Mouse (Mus musculus) CH12.LX (cell line): Measurements from ENCODE around the gene Tmem115. TPM values are rescaled to one million over a fixed set of nuclear protein-coding genes. Genes with fewer than 3 reads are reported as not detected.

Source experiments
- DNase-seq: peaks from one replicate; pipeline ENCODE4 v3.0.0-alpha.2; 2013; ENCODE audit errors: extremely low read depth
- H3K27ac ChIP-seq: 2 replicates; pipeline ENCODE4 v1.5.1; 2012; ENCODE audit warnings: low read depth, mild to moderate bottlenecking, control low read depth, moderate library complexity; ENCODE audit not compliant: insufficient read depth
- H3K27me3 ChIP-seq: replicated peaks from 2 replicates; pipeline ENCODE3; 2012; ENCODE audit warnings: inconsistent platforms
- H3K36me3 ChIP-seq, 2 experiments: replicated peaks in 1 of 2; 2 replicates each; pipeline versions ENCODE3 to v1.6.1; 2012; ENCODE audit warnings: inconsistent platforms in 1 of 2, low read length in 1 of 2, mild to moderate bottlenecking in 1 of 2, mixed read lengths in 1 of 2, moderate library complexity in 1 of 2; ENCODE audit not compliant: control insufficient read depth in 1 of 2, insufficient read depth in 1 of 2
- H3K4me1 ChIP-seq, 2 experiments: 2 replicates each; pipeline ENCODE4 v1.6.1; 2012; ENCODE audit warnings: inconsistent platforms in 1 of 2, moderate library complexity in 1 of 2; ENCODE audit not compliant: insufficient read depth in 2 of 2, control insufficient read depth in 1 of 2
- H3K4me2 ChIP-seq: 2 replicates; pipeline ENCODE4 v1.6.1; 2012; ENCODE audit warnings: low read depth, mild to moderate bottlenecking, control low read depth; ENCODE audit not compliant: poor library complexity, insufficient read depth, severe bottlenecking
- H3K4me3 ChIP-seq, 3 experiments: fragments of 150-350 bp in 1 of 3; sonication (generic) in 1 of 3; replicated peaks in 1 of 3; 2 replicates each; pipeline versions ENCODE3 to v1.5.1; 2011 to 2012; ENCODE audit warnings: low read depth in 2 of 3, low read length in 2 of 3, mild to moderate bottlenecking in 2 of 3, moderate library complexity in 2 of 3, control low read depth in 1 of 3, improper control_type of control experiment in 1 of 3, inconsistent platforms in 1 of 3, mixed read lengths in 1 of 3; ENCODE audit not compliant: poor library complexity in 1 of 3
- H3K79me2 ChIP-seq: replicated peaks from 2 replicates; pipeline ENCODE4 v1.6.1; 2012; ENCODE audit warnings: mild to moderate bottlenecking, moderate library complexity; ENCODE audit not compliant: control insufficient read depth, poor library complexity, insufficient read depth, severe bottlenecking; ENCODE audit errors: extremely low read depth
- H3K9ac ChIP-seq: 2 replicates; pipeline ENCODE4 v1.6.1; 2012; ENCODE audit warnings: low read depth, mild to moderate bottlenecking, control low read depth, moderate library complexity; ENCODE audit not compliant: insufficient read depth
- H3K9me3 ChIP-seq: replicated peaks from 2 replicates; pipeline ENCODE3; 2012; ENCODE audit warnings: low read length, inconsistent platforms, mixed read lengths
- CHD2 ChIP-seq: IDR thresholded peaks from 2 replicates; pipeline ENCODE4 v1.6.1; 2011; ENCODE audit warnings: low read length, improper control_type of control experiment
- CTCF ChIP-seq, 2 experiments: IDR thresholded peaks in 1 of 2; conservative IDR thresholded peaks in 1 of 2; 2 replicates each; pipeline ENCODE4 v1.5.1; 2011 to 2012; ENCODE audit warnings: low read depth in 2 of 2, low read length in 2 of 2, improper control_type of control experiment in 1 of 2, inconsistent platforms in 1 of 2, mild to moderate bottlenecking in 1 of 2, moderate library complexity in 1 of 2
- E2F4 ChIP-seq: IDR thresholded peaks from 2 replicates; pipeline ENCODE4 v1.6.1; 2011; ENCODE audit warnings: low read depth, low read length, improper control_type of control experiment; ENCODE audit not compliant: insufficient replicate concordance
- ELF1 ChIP-seq: IDR thresholded peaks from 2 replicates; pipeline ENCODE4 v1.6.1; 2014; ENCODE audit warnings: low read depth, mild to moderate bottlenecking, inconsistent platforms, low read length, improper control_type of control experiment
- HCFC1 ChIP-seq: IDR thresholded peaks from 2 replicates; pipeline ENCODE4 v1.6.1; 2012; ENCODE audit warnings: low read depth, mild to moderate bottlenecking, inconsistent platforms, low read length, improper control_type of control experiment
- JUN ChIP-seq: IDR thresholded peaks from 2 replicates; pipeline ENCODE4 v1.6.1; 2011; ENCODE audit warnings: low read depth, mild to moderate bottlenecking, low read length, improper control_type of control experiment, moderate library complexity; ENCODE audit not compliant: insufficient read depth
- KAT2A ChIP-seq: IDR thresholded peaks from 2 replicates; pipeline ENCODE4 v1.6.1; 2012; ENCODE audit warnings: low read length, improper control_type of control experiment, inconsistent platforms; ENCODE audit not compliant: insufficient replicate concordance
- MAZ ChIP-seq: IDR thresholded peaks from 2 replicates; pipeline ENCODE4 v1.6.1; 2012; ENCODE audit warnings: low read depth, mild to moderate bottlenecking, inconsistent platforms, low read length, improper control_type of control experiment, moderate library complexity
- MEF2A ChIP-seq: IDR thresholded peaks from 2 replicates; pipeline ENCODE4 v1.6.1; 2014; ENCODE audit warnings: low read depth, mild to moderate bottlenecking, inconsistent platforms, low read length, improper control_type of control experiment, borderline replicate concordance
- MXI1 ChIP-seq: IDR thresholded peaks from 2 replicates; pipeline ENCODE4 v1.6.1; 2011; ENCODE audit warnings: mild to moderate bottlenecking, low read depth, low read length, improper control_type of control experiment
- MYC ChIP-seq: IDR thresholded peaks from 2 replicates; pipeline ENCODE4 v1.6.1; 2011; ENCODE audit warnings: low read depth, mild to moderate bottlenecking, improper control_type of control experiment, low read length
- NELFE ChIP-seq: IDR thresholded peaks from 2 replicates; pipeline ENCODE4 v1.6.1; 2011; ENCODE audit warnings: low read depth, low read length, improper control_type of control experiment
- NRF1 ChIP-seq: IDR thresholded peaks from 2 replicates; pipeline ENCODE4 v1.6.1; 2014; ENCODE audit warnings: low read depth, mild to moderate bottlenecking, inconsistent platforms, low read length, improper control_type of control experiment, moderate library complexity
- POLR2A ChIP-seq: IDR thresholded peaks from 2 replicates; pipeline ENCODE4 v1.6.1; 2011; ENCODE audit warnings: low read depth, mild to moderate bottlenecking, improper control_type of control experiment, low read length
- POLR2AphosphoS2 ChIP-seq: IDR thresholded peaks from 2 replicates; pipeline ENCODE4 v1.6.1; 2011; ENCODE audit warnings: low read depth, low read length, improper control_type of control experiment
- RCOR1 ChIP-seq: conservative IDR thresholded peaks from 2 replicates; pipeline ENCODE4 v1.6.1; 2012; ENCODE audit warnings: low read depth, mild to moderate bottlenecking, inconsistent platforms, low read length, improper control_type of control experiment
- SMC3 ChIP-seq: IDR thresholded peaks from 2 replicates; pipeline ENCODE4 v1.6.1; 2011; ENCODE audit warnings: low read depth, low read length, improper control_type of control experiment
- TBP ChIP-seq: conservative IDR thresholded peaks from 2 replicates; pipeline ENCODE4 v1.6.1; 2011; ENCODE audit warnings: low read depth, low read length, improper control_type of control experiment
- UBTF ChIP-seq: IDR thresholded peaks from 2 replicates; pipeline ENCODE4 v1.6.1; 2012; ENCODE audit warnings: low read depth, mild to moderate bottlenecking, inconsistent platforms, low read length, improper control_type of control experiment, moderate library complexity
- USF1 ChIP-seq: IDR thresholded peaks from 2 replicates; pipeline ENCODE4 v1.6.1; 2014; ENCODE audit warnings: low read depth, mild to moderate bottlenecking, inconsistent platforms, low read length, improper control_type of control experiment
- ZKSCAN1 ChIP-seq: IDR thresholded peaks from 2 replicates; pipeline ENCODE4 v1.6.1; 2012; ENCODE audit warnings: low read depth, inconsistent platforms, low read length, improper control_type of control experiment, borderline replicate concordance
- ZNF384 ChIP-seq: IDR thresholded peaks from 2 replicates; pipeline ENCODE4 v1.6.1; 2012; ENCODE audit warnings: low read depth, low read length, improper control_type of control experiment, inconsistent platforms
- dilution Hi-C: fragments of 300-500 bp; cut with MboI; formaldehyde crosslinking; loops from 2 replicates; pipeline ENCODE4 v1.14.3; 2020; ENCODE audit warnings: low sequenced_read_pairs; ENCODE audit not compliant: extremely low pct_unique_long_range_greater_than_20kb, extremely low pct_ligation_motif_present
- in situ Hi-C: fragments of 300-500 bp; cut with MboI; formaldehyde crosslinking; loops from 3 replicates; pipeline ENCODE4 v1.14.3; 2019; ENCODE audit warnings: low sequenced_read_pairs, low pct_ligation_motif_present, low pct_unique_long_range_greater_than_20kb, mixed read lengths
- polyA plus RNA-seq: library from polyadenylated mRNA; unstranded; fragments of >175 nt; gene quantifications from 2 replicates; pipeline ENCODE4 v1.2.1, GENCODE M21; 2012; ENCODE audit warnings: low read depth; ENCODE audit not compliant: insufficient read length
- total RNA-seq, 2 experiments: library from RNA; depleted of rRNA; stranded (reverse); fragments of 300-350 nt in 1 of 2; fragments of >200 nt in 1 of 2; gene quantifications; 2 replicates each; pipeline ENCODE4 v1.2.3; 2012 to 2014

The Tmem115 gene
- total and polyA plus RNA-seq, 3 experiments, result 12.6 to 17.9 (median 13.0) TPM

GRCm38 (mm10) chr9:107551117-107551889 lies 17.6 kb downstream of the Tmem115 start, which contains the start of gene Rassf1:
Gene Rassf1, plus strand, starts transcription at chr9:107551555.
- no peak within 1 kb of the TSS for H3K4me3 ChIP-seq
- dilution Hi-C loops, result no loop called here
- peaks cover 14% of the 10 kb centered on the region for H3K79me2 ChIP-seq
- TF ChIP-seq MAZ (no peak), ELF1 (no peak), SMC3 (no peak), MYC (no peak), TBP (no peak), NELFE (no peak), MEF2A (no peak), POLR2AphosphoS2 (no peak), HCFC1 (no peak), RCOR1 (no peak), KAT2A (no peak), POLR2A (no peak), JUN (no peak), NRF1 (no peak), ZNF384 (no peak)
- TF ChIP-seq, all 38 proteins: peak for 0
- DNase-seq, result no peak
- Histone ChIP-seq H3K27ac (no peak within 1 kb of the TSS), H3K9me3 (no peaks in the 10 kb centered on the region), H3K27me3 (no peaks in the 10 kb centered on the region), H3K36me3 (peaks cover 5 to 15% of the 10 kb centered on the region in 2 experiments), H3K4me2 (no peak within 1 kb of the TSS), H3K9ac (no peak within 1 kb of the TSS), H3K4me1 (peaks cover 5 to 43% of the 10 kb centered on the region in 2 experiments)
- in situ Hi-C loops, result no loop called here

GRCm38 (mm10) chr9:107551890-107552355 lies 18.2 kb downstream of the Tmem115 start:
- H3K9me3 ChIP-seq, result no peaks in the 10 kb centered on the region
- no peak overlapping the region for H3K4me2 ChIP-seq
- H3K4me3 ChIP-seq, result no peak overlapping the region
- in situ Hi-C loops (no loop called here), dilution Hi-C loops (no loop called here)
- peaks cover 10 to 43% of the 10 kb centered on the region in 2 experiments for H3K4me1 ChIP-seq
- peaks cover 5 to 22% of the 10 kb centered on the region in 2 experiments for H3K36me3 ChIP-seq
- no peaks in the 10 kb centered on the region for H3K27me3 ChIP-seq
- peaks cover 21% of the 10 kb centered on the region for H3K79me2 ChIP-seq
- no peak overlapping the region for H3K9ac ChIP-seq
- no peak overlapping the region for H3K27ac ChIP-seq
- DNase-seq, result no peak
- no peak for TF ChIP-seq MXI1
- TF ChIP-seq MYC, result no peak
- no peak for TF ChIP-seq POLR2A
- TF ChIP-seq NELFE, result no peak
- no peak for TF ChIP-seq ZKSCAN1
- no peak for TF ChIP-seq ELF1
- no peak for TF ChIP-seq POLR2AphosphoS2
- TF ChIP-seq KAT2A, result no peak
- no peak for TF ChIP-seq E2F4
- TF ChIP-seq NRF1, result no peak
- TF ChIP-seq CTCF (conservative IDR thresholded peaks at IDR 0.05 in 1 of 2, IDR thresholded peaks at IDR 0.05 in 1 of 2; ENCODE audit: low read depth in 2 of 2, low read length in 2 of 2), result no peak
- TF ChIP-seq MAZ, result no peak
- TF ChIP-seq UBTF, result no peak
- no peak for TF ChIP-seq USF1
- TF ChIP-seq CHD2, result no peak
